Mouse (Mus musculus) embryo, embryonic 10 days (tissue): Measurements from ENCODE around the gene Myef2.
"Not testable (repeated sequence)": the region's sequence is repeated elsewhere in the genome, so short reads cannot be mapped to it uniquely, and the experiment has no call there.

ENCODE experiments used
- DNase-seq: peaks from one replicate; pipeline ENCODE4 v3.0.0-alpha.2; 2015; ENCODE audit warnings: low spot score

The Myef2 gene

DNA sequence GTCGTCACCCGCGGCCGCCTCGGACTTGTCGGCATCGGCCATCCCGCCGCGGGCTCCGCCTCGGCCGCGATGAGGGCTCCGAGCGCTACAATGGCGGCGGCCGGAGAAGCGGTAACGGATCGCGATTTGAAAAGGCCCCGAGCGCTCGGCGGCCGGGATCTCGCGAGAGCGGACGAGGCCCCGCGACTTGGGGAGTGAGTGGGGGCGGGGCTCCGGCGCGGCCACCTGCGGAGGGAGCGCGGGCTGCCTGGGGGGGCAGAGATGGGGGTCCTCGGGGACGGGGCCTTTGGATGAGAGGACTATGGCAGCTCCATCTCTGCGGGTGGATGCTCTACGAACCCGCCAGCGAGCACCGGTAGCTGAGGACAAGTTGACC lies at the start of gene Myef2:
TSS of gene Myef2 (minus strand) at position 185 of the 376 bp plus-strand sequence.
- peak; percentile 81 for DNase-seq

DNA sequence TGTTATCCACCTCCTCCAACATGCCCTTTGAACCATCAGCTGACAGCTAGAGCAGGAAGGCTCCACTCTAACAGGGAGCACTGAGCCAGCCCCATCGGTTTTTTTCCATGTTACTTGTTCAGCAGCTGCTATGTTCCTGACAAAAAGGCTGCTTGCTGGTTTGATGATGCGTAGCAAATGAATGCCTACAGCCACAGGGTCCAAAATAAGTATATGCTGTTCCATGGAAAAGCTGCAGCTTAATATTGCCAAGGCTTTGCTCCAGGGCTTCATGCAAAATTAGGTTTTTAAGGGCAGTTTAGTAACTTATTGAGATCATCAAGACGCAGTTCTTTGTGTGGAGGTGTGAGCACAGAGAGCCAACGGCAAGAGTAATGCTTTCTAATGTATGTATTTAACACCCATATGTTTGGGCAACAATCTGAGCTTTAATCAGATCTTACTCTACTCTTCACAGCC lies 38.6 kb upstream of the Myef2 start:
- no peak for DNase-seq

DNA sequence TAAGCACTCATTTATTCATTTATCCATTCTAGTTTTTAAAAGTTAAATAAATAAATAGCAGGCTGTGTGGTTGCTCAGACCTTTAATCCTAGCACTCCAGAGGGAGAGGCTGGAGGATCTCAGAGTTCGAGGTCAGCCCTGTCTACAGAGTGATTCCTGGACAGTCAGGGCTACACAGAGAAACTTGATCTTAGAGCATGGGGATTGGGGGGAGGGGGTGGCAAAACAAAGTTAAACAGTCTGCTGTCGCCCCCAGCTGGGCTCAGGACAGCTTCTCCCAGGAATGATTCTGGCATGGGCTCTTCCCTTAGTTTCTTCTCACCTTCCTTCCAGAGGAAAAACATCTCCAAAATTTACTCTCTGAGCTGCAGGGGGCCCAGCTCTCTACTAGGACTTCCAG lies 32.0 kb upstream of the Myef2 start:
- DNase-seq = peak; percentile 58

- DNase-seq = no peak
These were observed 30.8 kb upstream of the Myef2 start for GRCm38 (mm10) chr2:125154294-125154693.

GRCm38 (mm10) chr2:125152388-125152787 lies 28.9 kb upstream of the Myef2 start, which contains the start of gene Slc12a1:
Slc12a1 (plus strand) TSS chr2:125152505.
- no peak for DNase-seq

DNA sequence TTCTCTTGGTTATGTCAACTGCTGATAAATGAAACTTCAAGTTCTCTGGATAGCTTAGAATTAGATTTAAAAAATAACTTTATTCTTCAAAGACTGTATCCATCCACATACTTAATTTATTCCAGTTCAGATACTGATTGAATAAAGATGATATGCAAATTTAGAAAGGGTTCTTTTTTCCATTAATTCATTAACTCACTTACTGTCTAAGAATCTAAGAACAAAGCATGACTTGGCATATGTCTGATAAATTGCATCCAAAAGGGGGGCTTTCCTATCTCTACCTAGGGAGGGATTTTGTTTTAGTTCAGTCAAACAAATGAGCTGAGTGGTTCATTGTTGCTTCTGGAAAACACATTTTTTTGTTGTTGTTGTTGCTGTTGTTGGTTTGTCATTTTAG lies 18.9 kb upstream of the Myef2 start:
- DNase-seq = no peak

DNA sequence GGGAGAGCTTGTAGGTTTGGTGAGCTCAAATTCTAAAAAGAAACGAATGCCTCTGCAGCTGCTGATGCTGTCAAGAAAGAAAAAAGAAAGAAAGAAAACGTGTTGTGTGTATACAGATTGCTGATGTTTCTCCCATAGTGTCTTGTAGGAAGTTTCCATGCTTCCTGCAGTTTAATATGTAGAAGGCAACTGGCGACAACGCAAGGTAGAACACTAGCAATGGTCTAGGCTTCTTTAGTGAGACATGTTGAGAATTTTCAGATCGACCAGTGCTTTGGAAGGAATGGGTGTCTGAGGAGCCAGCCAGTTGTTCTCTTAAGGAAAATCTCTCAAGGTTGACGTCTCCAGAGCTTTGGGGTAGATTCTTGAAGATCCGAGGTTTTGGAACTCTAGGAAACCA lies 13.4 kb upstream of the Myef2 start:
- no peak for DNase-seq

- DNase-seq = peak; percentile 87
These were observed 12.7 kb upstream of the Myef2 start, which contains the start of gene Ctxn2 for GRCm38 (mm10) chr2:125135903-125136811. Ctxn2 (plus strand) TSS chr2:125136692.

DNA sequence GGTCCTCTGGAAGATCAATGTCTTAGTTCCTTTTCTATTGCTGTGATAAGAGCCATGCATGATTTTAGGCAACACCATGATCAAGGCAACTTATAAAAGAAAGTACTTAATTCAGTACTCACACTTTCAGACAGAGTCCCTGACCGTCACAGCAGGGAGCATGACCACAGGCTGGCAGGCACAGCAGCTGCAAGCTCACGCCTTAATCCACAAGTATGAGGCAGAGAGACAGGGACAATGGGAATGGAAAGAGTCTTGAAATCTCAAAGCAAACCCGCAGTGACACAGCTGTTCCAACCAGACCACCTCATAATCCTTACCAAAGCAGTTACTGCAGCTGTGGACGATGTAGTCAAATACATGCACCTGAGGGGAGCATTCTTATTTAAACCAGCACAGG lies 10.7 kb upstream of the Myef2 start:
- DNase-seq = no peak

- DNase-seq = no peak
These were observed 3.3 kb upstream of the Myef2 start for GRCm38 (mm10) chr2:125126792-125127191.

DNA sequence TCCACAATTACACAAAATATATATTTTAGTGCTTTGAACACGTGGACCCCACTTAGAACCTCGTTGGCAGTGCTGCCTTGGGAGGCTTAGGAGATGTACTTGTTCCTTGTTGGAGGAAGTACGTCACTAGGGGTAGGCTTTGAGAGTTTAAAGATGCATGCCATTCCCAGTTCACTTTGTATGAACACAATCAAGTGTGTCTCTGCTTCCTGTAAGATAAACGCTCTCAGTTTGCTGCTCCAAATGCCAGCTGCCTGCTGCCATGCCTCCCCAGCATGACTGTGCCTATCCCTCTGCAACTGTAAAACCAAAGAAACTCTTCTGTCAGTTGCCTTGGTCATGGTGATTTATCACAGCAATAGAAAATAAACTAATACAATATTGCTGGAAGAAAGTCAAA lies 2.4 kb upstream of the Myef2 start:
- no peak for DNase-seq

- peak; percentile 36 for DNase-seq
These were observed 611 bp downstream of the Myef2 start for GRCm38 (mm10) chr2:125122624-125123476.

DNA sequence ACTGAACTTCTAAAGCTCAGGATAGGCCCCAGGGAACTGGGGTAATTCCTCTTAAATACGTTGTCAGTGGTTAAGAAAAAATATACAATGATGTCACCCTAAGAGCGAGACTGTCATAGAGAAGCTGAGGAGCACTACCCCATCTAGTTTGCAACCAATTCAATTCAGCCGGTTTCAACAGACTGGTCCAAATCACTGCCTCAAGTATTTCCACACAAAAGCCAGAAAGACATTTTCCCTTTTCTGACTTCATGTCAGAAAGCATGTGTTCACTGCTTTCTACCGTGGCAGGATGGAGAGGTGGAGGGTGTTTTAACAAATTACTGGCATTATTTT lies 1.2 kb downstream of the Myef2 start:
- no peak for DNase-seq

DNA sequence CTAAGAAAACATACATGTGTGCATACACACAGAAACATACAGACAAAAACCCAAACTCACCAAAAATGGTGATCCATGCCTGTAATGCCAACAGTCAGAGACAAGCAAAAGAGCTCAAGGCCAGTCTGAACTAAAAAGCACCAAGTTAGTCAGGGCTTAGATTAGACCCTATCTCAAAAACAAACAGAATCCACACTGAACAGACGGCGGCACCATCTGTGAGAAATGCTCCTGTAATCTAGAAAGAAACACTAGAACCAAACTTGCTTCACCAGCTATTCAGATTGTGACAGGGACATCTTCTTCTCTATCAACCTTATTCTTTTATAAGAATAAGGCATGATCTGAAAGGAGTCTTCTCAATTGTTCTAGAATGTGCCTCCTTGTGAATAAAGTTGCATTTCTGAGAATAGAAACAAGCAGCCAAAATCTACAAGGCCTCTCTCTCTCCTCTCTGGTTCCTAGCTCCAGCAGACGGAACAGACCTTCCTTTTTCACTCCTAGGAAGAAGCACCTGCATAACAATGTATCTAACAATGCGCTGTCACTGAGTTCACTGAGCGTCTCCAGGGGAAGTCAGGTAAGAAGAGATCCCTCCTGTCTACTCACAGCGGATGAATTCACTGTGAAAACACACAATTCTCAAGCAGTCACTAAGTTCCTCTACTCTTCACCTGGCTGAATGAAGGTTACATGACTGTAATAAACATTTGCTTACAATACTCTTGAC lies 3.9 kb downstream of the Myef2 start:
- DNase-seq = no peak

DNA sequence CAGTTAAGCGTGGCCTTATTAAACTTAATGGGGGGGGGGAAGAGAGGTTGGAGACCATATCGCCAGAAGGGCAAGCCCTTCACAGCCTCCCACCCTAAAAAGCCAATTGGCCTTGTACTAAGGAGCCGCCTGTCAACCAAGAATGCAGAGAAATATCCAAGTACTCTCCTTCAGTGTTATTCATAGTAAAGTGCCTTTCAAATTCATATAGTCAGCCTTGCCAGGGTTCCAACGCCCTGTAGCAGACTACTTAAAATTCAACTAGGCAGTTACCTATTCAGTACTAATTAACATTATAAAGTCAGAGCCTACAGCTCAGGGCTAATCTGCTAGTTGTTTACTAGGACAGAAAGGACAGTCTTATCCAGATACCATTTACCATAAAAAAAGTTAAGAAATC lies 16.9 kb downstream of the Myef2 start:
- not testable (repeated sequence) for DNase-seq

DNA sequence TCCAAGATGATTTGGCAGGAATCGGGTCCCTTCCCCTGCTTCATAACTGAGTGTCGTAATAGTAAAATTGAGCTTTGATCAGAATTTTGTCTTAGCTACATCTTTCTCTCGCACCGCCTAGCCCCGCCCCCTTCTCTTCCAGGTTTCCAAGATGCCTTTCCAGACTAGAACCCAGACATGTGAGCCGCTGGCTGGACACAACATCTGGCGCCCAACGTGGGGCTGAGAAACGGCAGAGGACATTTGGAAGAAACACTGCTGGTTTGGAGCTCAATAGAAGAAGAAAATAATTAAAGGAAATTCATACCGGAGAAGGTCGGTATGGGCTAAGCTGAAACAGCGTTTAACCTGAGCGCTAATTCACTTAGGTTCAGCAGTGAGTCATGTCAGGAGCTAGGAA lies 19.0 kb downstream of the Myef2 start:
- not testable (repeated sequence) for DNase-seq

DNA sequence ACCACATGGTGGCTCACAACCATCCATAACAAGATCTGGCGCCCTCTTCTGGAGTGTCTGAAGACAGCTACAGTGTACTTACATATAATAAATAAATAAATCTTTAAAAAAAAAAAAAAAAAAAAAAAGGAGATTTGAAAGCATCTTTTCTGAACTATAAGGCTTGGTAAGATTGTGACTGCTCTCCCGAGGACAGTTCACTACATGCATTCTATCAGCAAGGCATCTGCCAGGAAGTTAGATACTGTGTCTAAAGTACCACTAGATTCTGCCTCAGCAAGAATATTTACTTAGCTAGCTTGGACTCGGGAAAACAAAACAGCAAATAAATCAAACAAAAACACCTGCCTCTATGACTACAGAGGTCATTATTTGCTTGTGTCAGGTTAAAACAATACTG lies 31.3 kb downstream of the Myef2 start:
- DNase-seq = not testable (repeated sequence)

- no peak for DNase-seq
These were observed 34.7 kb downstream of the Myef2 start for GRCm38 (mm10) chr2:125088757-125089156.

DNA sequence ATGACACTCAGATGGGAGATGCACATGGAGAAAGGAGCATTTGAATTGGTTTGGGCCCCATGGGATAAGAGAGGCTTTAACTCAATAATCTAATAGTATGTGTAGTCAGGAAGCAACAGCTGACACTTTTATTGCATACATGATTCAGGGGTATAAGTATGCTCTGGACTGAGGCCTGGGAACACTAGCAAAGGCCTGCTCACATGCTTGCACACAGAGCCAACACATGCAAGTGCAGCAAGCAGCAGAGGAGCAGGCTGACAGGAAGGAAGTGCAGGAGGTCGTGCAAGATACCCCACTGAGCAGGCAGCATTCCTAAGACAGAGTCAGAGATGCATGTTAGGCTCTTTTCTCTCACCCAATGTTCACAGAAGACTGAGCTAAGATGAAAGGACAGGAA lies 39.6 kb downstream of the Myef2 start:
- DNase-seq = peak; percentile 33

DNA sequence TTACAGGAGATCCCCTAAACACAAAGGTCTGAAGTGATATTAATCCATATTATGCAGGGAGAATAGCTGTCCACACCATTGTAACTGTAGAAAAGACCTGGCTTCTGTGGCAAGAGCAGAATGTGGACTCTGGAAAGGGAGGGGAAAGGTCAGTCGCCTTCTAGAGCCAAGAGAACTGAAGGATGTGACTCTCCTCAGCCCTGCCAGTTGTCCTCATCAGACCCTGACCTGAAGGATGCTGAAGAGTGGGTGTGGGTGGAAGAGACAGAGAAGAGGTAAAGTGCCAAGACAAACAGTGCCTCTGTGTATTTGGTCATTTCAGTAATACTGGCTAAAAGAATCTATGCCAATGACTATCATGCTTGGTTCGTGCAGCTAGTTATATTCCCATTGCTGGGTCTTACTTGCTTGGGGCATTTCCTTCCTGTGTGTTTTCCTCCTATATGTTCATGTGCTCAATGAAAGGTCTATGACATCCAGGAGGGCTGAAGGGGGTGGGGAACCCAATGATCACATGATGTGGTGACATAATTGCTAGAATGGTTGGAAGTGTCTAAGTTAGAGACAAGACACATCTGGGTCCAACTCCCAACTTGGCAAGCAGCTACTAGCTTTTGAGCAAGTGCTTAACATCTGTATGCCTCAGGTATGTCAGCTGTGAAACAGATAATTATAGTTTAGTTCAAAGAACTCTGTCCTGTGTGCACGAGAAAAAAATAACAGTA lies 50.2 kb downstream of the Myef2 start:
- no peak for DNase-seq

- DNase-seq = no peak
These were observed 54.8 kb downstream of the Myef2 start for GRCm38 (mm10) chr2:125068696-125069095.

GRCm38 (mm10) chr2:125067894-125068293 lies 55.6 kb downstream of the Myef2 start, which contains the start of gene Slc24a5:
Slc24a5 (plus strand) TSS chr2:125068124.
- no peak for DNase-seq
